Mouse (Mus musculus): Measurements from ENCODE around the gene Oas2. TPM values are rescaled to one million over a fixed set of nuclear protein-coding genes. Genes with fewer than 3 reads are reported as not detected.
A peak's percentile ranks its signal among the peaks of the same experiment; 100 is the strongest.

The Oas2 gene
- total RNA-seq, 4 experiments from 2014 or later, result 0.21 to 0.27 TPM; not detected in 2

DNA sequence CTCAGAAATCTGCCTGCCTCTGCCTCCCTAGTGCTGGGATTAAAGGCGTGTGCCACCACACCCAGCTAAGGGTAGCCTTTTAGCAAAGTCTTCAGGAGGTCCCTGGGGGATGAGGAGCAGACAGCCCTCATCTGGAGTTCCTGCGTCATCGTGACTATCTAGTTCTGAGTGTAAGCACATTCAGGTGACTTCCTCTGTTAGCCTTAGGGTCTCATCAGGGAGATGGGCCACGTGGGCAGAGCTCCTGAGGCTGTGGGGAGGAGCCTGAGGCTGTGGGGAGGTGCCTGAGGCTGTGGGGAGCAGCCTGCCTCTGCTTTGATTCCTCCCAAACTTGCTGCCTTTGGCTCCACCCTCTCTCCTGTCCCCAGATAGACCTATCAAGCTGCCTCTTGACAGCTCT is 52.8 kb downstream of the Oas2 start:
- DNase-seq (ENCODE audit: low spot score in 2 of 2), result no peak

DNA sequence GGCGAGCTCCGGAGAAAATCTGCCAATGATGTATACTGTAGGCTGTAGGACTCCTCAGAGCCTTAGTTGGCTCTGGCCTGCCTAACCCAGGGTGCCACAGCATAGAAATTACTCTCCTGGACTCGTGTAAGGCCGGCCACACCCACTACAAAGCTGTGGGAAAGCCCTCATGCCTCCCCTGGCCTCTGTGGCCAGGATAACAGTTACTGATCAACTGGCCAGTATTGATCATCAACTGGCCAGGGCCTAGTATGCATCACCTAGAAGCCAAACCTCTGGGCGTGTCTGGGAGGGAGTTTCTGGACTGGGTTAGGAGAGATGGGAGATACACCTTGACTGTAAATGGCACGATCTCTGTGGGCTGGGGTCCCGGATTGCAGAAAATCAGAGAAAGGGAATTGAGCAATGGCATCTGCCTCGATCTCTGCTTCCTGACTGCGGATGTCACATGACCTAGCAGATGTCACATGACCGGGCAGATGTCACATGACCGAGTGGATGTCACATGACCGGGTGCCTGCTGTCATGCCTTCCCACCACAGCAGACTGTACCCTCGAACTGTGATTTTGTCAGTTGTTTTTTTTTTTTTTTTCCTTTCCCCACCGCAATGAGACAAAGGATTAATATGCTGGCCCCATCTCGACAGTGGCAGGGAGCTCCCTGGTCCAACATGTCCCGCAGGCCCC is 53.5 kb downstream of the Oas2 start:
- no peak for DNase-seq (ENCODE audit: low spot score in 2 of 2)

DNA sequence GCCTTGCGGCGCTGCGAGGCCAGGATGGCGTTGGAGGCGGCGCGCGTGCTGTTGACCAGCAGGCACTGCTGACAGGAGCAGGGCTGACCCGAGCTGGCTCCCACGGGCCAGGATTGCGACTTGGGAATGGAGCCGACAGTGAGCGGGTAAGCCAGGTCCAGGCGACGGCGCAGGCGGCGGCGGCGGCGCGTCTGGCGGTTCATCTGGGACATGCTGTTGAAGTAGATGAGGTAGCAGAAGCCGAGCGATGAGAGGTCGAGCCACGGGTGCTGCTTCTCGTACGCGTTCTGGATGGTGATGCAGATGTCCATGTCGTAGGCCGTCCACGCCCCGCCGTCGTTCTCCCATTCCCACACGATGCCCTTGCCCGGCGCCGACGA is 55.0 kb downstream of the Oas2 start:
- DNase-seq (ENCODE audit: low spot score in 2 of 2), result peak in 1 of 2 experiments; percentile 30

DNA sequence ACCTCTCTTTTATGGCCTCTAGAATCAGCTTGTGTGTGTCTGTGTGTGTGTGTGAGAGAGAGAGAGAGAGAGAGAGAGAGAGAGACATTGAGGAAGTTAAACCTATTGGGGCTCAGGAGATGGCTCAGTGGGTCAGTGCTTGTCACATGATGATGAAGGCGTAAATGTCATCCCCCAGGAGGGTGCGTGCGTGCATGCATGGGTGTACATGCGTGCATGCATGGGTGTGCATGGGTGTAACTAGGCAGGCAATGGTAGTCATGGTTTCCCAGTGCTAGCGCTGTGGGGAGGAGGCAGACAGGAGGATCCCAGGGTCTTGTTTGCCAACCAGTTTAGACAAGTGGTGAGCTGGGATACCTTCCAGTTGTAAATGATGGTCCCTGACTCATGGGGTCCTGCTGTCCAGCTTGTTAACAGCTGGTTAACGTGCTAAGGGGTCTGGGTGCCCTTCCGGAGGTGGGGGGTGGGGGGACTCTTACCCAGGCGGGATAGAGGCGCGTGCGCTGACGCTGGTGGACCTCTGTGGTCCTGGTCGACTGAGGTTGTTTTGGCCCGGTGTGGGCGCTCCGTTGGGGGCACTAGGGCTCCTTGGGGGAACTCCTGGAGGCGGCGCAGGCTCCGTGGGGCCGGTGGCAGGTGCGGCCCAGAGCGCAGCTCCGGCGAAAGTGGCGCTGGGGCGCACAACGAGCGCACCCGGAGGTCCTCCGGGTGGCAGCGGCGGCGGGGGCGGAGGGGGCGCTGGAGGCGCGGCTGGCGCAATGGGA is 55.5 kb downstream of the Oas2 start:
- DNase-seq (ENCODE audit: low spot score in 2 of 2), result no peak

DNA sequence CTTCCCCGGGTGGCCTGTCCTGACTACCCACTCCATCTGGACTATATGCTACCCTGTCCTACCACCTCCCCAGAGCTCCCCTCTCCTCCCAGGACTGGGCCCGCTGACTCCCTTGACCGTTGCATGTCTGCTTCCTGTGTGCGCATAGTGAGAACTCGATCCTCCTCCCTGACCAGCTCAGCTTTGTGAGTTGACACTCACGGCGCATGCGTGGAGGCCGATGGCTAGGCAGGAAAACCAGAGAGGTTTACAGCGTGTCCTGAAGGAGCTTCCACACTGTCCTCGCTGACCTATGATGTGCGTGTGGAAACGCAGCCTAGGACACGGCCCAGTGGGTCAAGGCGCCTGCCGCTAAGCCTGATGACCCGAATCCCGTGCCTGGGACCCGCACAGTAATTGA is 57.6 kb downstream of the Oas2 start:
- no peak for DNase-seq (ENCODE audit: low spot score in 2 of 2)

DNA sequence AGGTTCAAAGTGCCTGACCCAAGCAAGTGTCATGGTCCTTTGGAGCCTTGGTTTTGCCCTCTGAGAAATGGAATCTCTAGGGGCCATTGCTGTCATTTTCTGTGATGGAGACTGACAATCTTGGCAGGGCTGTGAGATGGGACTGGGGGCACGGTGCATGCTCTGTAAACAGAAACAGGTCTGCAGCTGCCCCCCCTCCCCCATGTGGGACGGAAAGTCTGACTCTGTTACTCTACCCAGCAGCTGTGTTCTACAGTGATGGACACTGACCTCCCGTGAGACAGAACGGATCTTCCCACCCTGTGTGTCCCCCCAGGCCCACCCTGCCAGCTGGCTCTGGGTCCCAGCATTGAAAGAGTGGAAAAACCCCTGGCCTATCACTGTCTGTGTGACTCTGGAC is 59.2 kb downstream of the Oas2 start:
- no peak for DNase-seq (ENCODE audit: low spot score in 2 of 2)

DNA sequence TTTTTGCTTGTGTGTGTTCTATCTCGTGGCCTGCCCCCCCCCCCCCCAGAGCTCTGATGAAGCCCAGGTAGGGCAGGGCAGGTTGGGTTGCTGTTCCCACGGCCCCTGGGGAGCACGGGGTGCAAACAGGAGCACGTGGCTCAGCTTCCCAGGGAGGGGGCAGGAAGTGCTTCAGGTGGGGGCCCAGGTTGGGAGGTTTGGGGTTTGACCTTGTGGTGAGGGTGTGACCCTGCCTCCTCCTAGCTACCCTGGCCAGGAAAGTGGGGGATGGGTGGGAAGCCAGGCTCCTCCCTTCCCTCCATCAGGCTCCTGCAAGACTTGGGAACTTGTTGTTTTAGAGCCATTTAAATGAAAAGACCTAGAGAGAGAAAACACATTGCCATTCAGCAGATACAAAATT is 61.2 kb downstream of the Oas2 start:
- no peak for DNase-seq (ENCODE audit: low spot score in 2 of 2)

DNA sequence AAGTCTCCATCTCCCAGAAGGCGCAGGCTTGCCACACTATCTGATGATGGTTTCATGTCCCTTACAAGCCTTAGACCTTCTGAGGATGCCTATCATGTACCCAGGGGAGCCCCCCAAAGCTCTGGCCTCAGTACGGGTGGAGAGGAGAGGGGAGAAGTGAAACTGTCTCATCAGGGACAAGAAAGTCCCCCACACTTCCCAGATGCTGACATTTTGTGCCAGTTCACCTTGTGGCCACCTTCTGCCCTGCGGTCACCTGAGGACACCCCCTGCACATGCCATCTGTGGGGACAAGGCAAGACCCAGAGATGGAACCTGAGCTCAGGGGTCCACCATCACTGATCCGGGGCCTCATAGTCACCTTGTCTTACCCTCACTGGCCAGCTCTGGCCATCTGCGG is 61.8 kb downstream of the Oas2 start:
- no peak for DNase-seq (ENCODE audit: low spot score in 2 of 2)

DNA sequence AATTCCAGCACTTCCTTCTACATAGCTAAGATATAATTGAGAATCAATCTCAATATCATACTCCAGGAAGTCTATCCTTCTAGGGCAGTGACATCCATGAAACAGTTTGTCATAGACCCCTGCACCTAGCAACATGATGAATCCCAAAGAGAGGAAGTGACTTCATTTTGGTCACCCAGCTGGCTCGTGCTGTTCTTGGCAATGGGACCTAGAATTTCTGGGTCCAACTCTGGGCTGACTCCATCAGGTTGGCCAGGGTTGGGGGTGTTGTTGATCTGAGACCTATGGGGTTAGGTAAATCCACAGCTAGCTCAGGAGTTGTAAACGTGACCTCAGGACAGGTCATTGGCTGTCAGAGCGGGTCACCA is 62.2 kb downstream of the Oas2 start:
- no peak for DNase-seq (ENCODE audit: low spot score in 2 of 2)

DNA sequence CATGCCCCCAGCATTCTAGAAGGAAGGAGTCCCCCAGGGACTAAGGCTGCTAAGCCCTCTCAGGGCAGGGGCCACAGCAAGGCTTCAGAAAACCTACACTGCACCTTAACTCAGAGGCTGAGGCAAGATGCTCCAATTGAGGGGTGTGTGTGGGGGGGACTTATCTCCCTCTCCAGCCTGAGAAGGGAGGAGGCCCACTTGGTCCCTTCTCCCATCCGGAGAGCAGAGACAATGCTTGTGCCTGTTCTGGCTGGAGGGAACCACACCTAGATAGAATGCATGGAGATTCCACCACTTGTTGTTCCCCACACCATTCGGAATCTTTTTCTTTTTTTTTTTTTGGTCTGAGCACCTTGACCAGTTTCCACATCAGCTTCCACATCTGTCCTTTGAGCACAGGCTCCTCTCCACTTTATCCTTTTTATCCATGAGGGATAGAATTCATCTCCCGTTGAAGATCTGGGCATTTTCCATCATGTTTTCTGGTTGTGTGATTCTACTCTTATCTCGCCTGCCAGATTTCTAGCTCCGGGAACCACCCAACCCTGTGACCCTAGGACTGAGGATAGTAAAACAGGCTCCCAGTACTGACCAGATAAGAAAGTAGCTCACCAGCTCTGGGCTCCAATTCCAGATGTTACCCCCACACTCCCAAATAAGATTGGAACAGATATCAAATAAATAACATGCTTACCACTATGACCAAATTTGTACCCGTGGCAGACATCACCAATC is 62.7 kb downstream of the Oas2 start:
- DNase-seq (ENCODE audit: low spot score in 2 of 2), result no peak

DNA sequence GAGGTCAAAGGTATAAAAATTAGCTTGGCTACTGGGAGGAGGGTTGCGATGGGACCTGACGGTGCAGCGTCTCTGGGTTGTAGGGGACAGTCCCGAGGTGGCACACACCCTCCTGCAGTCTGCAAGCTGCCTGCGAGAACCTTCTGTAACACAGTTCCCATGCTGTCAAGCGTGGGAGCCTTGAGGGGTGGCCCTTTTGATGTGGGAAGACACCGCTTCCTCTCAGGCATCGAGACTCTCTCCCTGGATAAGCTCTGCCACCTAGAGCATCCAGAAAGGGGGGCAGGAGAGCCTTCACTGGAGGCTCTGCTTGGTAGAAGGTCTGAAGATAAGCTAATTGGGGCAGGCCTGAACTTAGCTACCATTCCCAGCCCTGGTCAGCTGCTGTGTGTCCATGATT is 64.0 kb downstream of the Oas2 start:
- DNase-seq (ENCODE audit: low spot score in 2 of 2), result no peak

DNA sequence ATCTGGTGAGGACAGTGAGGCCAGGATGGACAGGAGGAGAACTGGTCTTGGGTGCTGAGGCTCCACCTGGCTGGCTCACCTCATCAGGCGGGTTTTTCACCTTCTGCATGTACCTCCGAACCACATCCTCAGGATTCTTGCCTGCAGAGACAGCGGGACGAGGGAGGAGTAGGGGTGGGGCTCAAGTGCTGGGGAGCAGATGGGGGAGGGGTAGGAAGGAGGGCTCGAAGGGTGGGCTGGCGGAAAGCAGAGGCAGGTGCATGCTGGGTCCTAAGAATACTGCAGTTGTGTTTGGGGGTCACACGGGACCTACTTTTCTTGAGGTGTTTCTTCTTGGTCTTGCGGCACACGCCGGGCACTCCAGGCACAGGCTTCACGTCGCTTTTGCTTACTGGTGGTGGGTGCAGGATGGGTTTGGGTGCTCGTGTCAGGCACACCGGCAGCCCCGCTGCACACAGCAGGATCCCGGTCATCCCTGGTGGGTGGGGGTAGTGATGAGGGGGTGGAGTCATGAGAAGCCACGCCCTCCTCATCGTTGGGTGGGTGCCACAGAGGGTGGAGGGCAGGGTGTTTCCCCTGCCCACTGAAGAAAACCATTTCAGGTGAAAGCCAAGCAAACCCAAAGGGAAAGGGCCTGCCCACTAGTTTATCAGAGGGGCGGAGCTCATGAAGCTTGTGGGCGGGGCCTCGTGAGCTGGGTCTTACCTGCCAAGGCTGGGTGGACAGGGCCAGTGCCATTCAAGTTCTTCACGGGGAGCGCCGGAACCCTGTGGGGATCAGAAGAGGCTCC is 66.5 kb downstream of the Oas2 start:
- no peak for DNase-seq (ENCODE audit: low spot score in 2 of 2)

DNA sequence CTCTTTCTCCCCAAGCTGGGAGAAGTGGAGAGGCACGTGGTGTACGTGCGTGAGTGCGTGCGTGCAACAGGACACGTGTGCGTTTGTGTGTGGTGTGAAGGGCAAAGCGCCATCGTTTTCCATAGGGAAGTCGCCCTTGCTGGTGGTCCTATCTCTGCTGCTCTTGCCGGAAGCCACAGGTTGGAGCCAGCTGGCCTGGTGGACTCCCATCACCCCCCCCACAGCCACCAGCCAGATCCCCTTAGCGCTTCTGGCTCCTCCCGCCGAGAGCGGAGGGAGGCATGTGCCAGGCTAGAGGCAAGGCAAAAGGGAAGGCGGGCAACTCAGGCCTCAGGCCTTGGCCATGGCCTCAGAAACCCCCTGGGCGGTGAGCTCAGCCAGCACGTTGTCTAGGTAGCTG is 68.7 kb downstream of the Oas2 start:
- no peak for DNase-seq (ENCODE audit: low spot score in 2 of 2)

Other genes starting within 250 kb of the Oas2 start
- gene Plbd2, start 246.2 kb downstream of the Oas2 start, total RNA-seq (2022), result 10 to 100 TPM; 59.8 to 67.4 (median 64.8) TPM
- 1 to 10 TPM; 5.0 to 8.6 (median 6.3) TPM for gene Slc8b1, start 238.7 kb downstream of the Oas2 start, total RNA-seq (2022)
- 10 to 100 TPM; 32.5 to 41.9 (median 34.2) TPM for gene Tpcn1, start 161.2 kb downstream of the Oas2 start, total RNA-seq (2022)
- gene Iqcd, start 160.8 kb downstream of the Oas2 start, total RNA-seq (2022), result 1 to 10 TPM in 3 of 4 experiments, under 1 TPM in 1; 0.78 to 1.3 (median 1.3) TPM
- 10 to 100 TPM; 25.1 to 30.2 (median 28.8) TPM for gene Rita1, start 137.3 kb downstream of the Oas2 start, total RNA-seq (2022)
- 10 to 100 TPM; 32.4 to 36.9 (median 35.7) TPM for gene Ddx54, start 137.1 kb downstream of the Oas2 start, total RNA-seq (2022)
- under 1 TPM in 2 of 4 experiments, not detected in 2; 0.55 to 0.58 TPM for gene Cfap73, start 115.6 kb downstream of the Oas2 start, total RNA-seq (2022)
- 10 to 100 TPM; 68.8 to 89.5 (median 83.1) TPM for gene Rasal1, start 101.0 kb downstream of the Oas2 start, total RNA-seq (2022)
- gene Dtx1, start 37.9 kb downstream of the Oas2 start, total RNA-seq (2022), result 10 to 100 TPM; 64.7 to 71.7 (median 69.7) TPM
- gene Oas3, start 27.8 kb upstream of the Oas2 start, total RNA-seq (2022), result not detected
- not detected for gene Oas1e, start 45.7 kb upstream of the Oas2 start, total RNA-seq (2022)
- gene Oas1c, start 62.7 kb upstream of the Oas2 start, total RNA-seq (2022), result 1 to 10 TPM in 3 of 4 experiments, under 1 TPM in 1; 0.46 to 1.9 (median 1.5) TPM
- not detected for gene Oas1f, start 97.5 kb upstream of the Oas2 start, total RNA-seq (2022)
- gene Oas1h, start 111.6 kb upstream of the Oas2 start, total RNA-seq (2022), result not detected
- 1 to 10 TPM in 1 of 4 experiments, under 1 TPM in 1, not detected in 2; 0.27 to 1.4 TPM for gene Oas1g, start 137.8 kb upstream of the Oas2 start, total RNA-seq (2022)
- gene Oas1a, start 157.7 kb upstream of the Oas2 start, total RNA-seq (2022), result under 1 TPM; 0.20 to 0.86 (median 0.57) TPM
- not detected for gene Oas1d, start 164.7 kb upstream of the Oas2 start, total RNA-seq (2022)